9 mouse cellular contexts compared by ENCODE assay signal in the genomic region with DNA sequence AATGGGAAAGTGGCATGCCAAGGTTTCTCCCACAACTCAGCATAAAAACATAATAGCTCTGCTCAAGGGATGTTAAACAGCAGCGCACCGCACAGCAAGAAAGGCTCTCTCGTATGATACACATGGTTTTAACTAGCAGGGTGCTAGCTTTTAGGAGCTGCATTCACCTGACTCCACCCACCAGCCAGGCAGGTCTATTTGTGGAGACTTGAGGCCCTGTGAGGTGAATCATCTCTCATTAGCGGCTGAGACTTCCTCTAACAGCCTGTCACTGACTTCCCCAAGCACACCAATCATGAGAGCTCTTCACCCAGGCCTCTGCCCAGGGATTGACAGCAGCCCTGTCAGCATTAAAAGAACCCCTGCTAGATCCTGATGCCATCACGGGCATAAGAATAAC.
A peak's percentile ranks its signal among the peaks of the same experiment; 100 is the strongest.
DNase-seq lines count a peak whose midpoint lies in the region; ATAC-seq lines count a peak whose summit lies in the region.
"Had no signal": no experiment of that assay in that cellular context is flagged by ENCODE, and none has a peak within 500 bp of the region (broad histone marks: within the 10 kb centered on the region; RNA-seq: fewer than 3 reads in every experiment).

No protein-coding gene starts in this region.

- peak; percentile 11 for DNase-seq in forebrain, embryonic 14.5 days (ENCODE audit: low spot score)
- DNase-seq in B cell, adult 2 months = peak; percentile 72 to 76
- DNase-seq in frontal cortex, postnatal 14 days (ENCODE audit: low spot score in 2 of 2) = peak; percentile 21 to 50
- DNase-seq in thymus, postnatal 14 days = peak; percentile 56
- DNase-seq in embryo, embryonic 9.5 days (ENCODE audit: extremely low spot score) = no peak
- DNase-seq in cerebellum, adult 18-20 months = no peak

- no peaks in the 10 kb centered on the region for H3K9me3 ChIP-seq in forebrain, embryonic 14.5 days (replicated peaks; ENCODE audit: control insufficient read depth, low read length)
- no peaks in the 10 kb centered on the region for H3K9me3 ChIP-seq in forebrain, embryonic 12.5 days
- H3K9me3 ChIP-seq: liver, embryonic 15.5 days had no signal

- H3K4me3 ChIP-seq in forebrain, embryonic 14.5 days (ENCODE audit: low read depth, low read length) = no peak overlapping the region
- no peak overlapping the region for H3K4me3 ChIP-seq in forebrain, embryonic 12.5 days (replicated peaks)
- no peak overlapping the region for H3K4me3 ChIP-seq in macrophage (ENCODE audit: inconsistent target)
- H3K4me3 ChIP-seq: liver, embryonic 15.5 days had no signal

- no peak overlapping the region for H3K27ac ChIP-seq in forebrain, embryonic 14.5 days (ENCODE audit: low read depth, low read length)
- H3K27ac ChIP-seq in forebrain, embryonic 12.5 days = no peak overlapping the region
- H3K27ac ChIP-seq in macrophage = peak overlapping the region; percentile 42
- H3K27ac ChIP-seq: liver, embryonic 15.5 days had no signal

- H3K36me3 ChIP-seq in forebrain, embryonic 14.5 days (ENCODE audit: control insufficient read depth, insufficient read depth, low read length) = no peaks in the 10 kb centered on the region
- no peaks in the 10 kb centered on the region for H3K36me3 ChIP-seq in forebrain, embryonic 12.5 days (replicated peaks)
- H3K36me3 ChIP-seq in macrophage (ENCODE audit: inconsistent target) = no peaks in the 10 kb centered on the region
- H3K36me3 ChIP-seq: liver, embryonic 15.5 days had no signal

- no peak overlapping the region for H3K4me2 ChIP-seq in forebrain, embryonic 14.5 days (ENCODE audit: low read length)
- H3K4me2 ChIP-seq in forebrain, embryonic 12.5 days = no peak overlapping the region
- H3K4me2 ChIP-seq: liver, embryonic 15.5 days had no signal

- 39% methylated on average over 5 of the region's 5 CpGs for WGBS in forebrain, embryonic 14.5 days
- WGBS in forebrain, embryonic 12.5 days = 52% methylated on average over 5 of the region's 5 CpGs
- 15% methylated on average over 5 of the region's 5 CpGs for WGBS in macrophage (ENCODE audit: missing documents)

- H3K79me2 ChIP-seq in macrophage (ENCODE audit: inconsistent target) = no peaks in the 10 kb centered on the region

- H3K9ac ChIP-seq in forebrain, embryonic 14.5 days (ENCODE audit: low read length) = no peak overlapping the region
- no peak overlapping the region for H3K9ac ChIP-seq in forebrain, embryonic 12.5 days
- H3K9ac ChIP-seq: liver, embryonic 15.5 days had no signal

- peaks cover 4% of the 10 kb centered on the region; the same call in 1 of the 2 replicates for H3K4me1 ChIP-seq in forebrain, embryonic 14.5 days (ENCODE audit: control insufficient read depth, insufficient read depth, low read length)
- no peaks in the 10 kb centered on the region; the same call in 1 of the 2 replicates for H3K4me1 ChIP-seq in forebrain, embryonic 12.5 days
- H3K4me1 ChIP-seq: liver, embryonic 15.5 days had no signal

- ATAC-seq in forebrain, embryonic 14.5 days = no peak
- ATAC-seq in forebrain, embryonic 12.5 days (ENCODE audit: low FRiP score) = no peak

- H3K27me3 ChIP-seq in forebrain, embryonic 14.5 days (replicated peaks; ENCODE audit: control insufficient read depth, insufficient read depth, low read length) = no peaks in the 10 kb centered on the region
- H3K27me3 ChIP-seq in forebrain, embryonic 12.5 days = no peaks in the 10 kb centered on the region
- H3K27me3 ChIP-seq: liver, embryonic 15.5 days had no signal

Comparison
In these comparisons a context has a peak if more than half of its experiments do, and no peak if none do; other contexts are left out.
1. DNase-seq: peak in forebrain, embryonic 14.5 days (single experiment), B cell, adult 2 months (2 of 2), frontal cortex, postnatal 14 days (2 of 2) and thymus, postnatal 14 days (single experiment); none in embryo, embryonic 9.5 days (single experiment) and cerebellum, adult 18-20 months (0 of 2).